Mouse (Mus musculus): ENCODE measurements around the gene Cldn5. TPM values are rescaled to one million over a fixed set of nuclear protein-coding genes. Genes with fewer than 3 reads are reported as not detected.

Cldn5 gene
- not detected for polyA plus RNA-seq (2017; shearing (Covaris generic))

GRCm38 (mm10) chr16:18776556-18777100 lies at the start of gene Cldn5:
Gene Cldn5 (plus strand): TSS chr16:18776847.

GRCm38 (mm10) chr16:18811468-18812384 lies 35.1 kb downstream of the Cldn5 start, which contains the start of the genes Ufd1 and Cdc45:
Gene Ufd1 (plus strand): TSS chr16:18811779.
Gene Cdc45 (minus strand): TSS chr16:18811987.

Other genes with a start within 250 kb of the Cldn5 start
- gene Tbx1, start 186.2 kb upstream of the Cldn5 start, polyA plus RNA-seq (2017; shearing (Covaris generic)), result not detected
- not detected for gene Gp1bb, start 154.4 kb upstream of the Cldn5 start, polyA plus RNA-seq (2017; shearing (Covaris generic))
- 0.89 TPM for gene Gm49601, start 150.4 kb upstream of the Cldn5 start, polyA plus RNA-seq (2017; shearing (Covaris generic))
- 0.46 TPM for gene Sept5, start 146.9 kb upstream of the Cldn5 start, polyA plus RNA-seq (2017; shearing (Covaris generic))
- gene Ufd1, start 34.9 kb downstream of the Cldn5 start, polyA plus RNA-seq (2017; shearing (Covaris generic)), result 110 TPM
- 2.9 TPM for gene Cdc45, start 35.1 kb downstream of the Cldn5 start, polyA plus RNA-seq (2017; shearing (Covaris generic))
- 62.3 TPM for gene 2510002D24Rik, start 59.7 kb downstream of the Cldn5 start, polyA plus RNA-seq (2017; shearing (Covaris generic))
- 1.4 TPM for gene Gm28539, start 59.7 kb downstream of the Cldn5 start, polyA plus RNA-seq (2017; shearing (Covaris generic))
- 36.9 TPM for gene Mrpl40, start 100.0 kb downstream of the Cldn5 start, polyA plus RNA-seq (2017; shearing (Covaris generic))
- 16.2 TPM for gene Hira, start 100.2 kb downstream of the Cldn5 start, polyA plus RNA-seq (2017; shearing (Covaris generic))

Measured in effector memory CD4-positive, alpha-beta T cell, adult 5 months (primary cell).